ENCODE assay signal across 9 mouse cellular contexts in genomic region chr5:91038547-91038946, GRCm38 (mm10). TPM values are rescaled to one million over a fixed set of nuclear protein-coding genes. Genes with fewer than 3 reads are reported as not detected.
DNase-seq lines count a peak whose midpoint lies in the region; TF ChIP-seq lines count a peak whose summit lies in the region.
"Had no signal": no experiment of that assay in that cellular context is flagged by ENCODE, and none has a peak within 500 bp of the region (broad histone marks: within the 10 kb centered on the region; RNA-seq: fewer than 3 reads in every experiment).

No protein-coding gene starts in this region.

- H3K36me3 ChIP-seq in embryonic facial prominence, embryonic 10.5 days (replicated peaks), result no peaks in the 10 kb centered on the region
- no peaks in the 10 kb centered on the region for H3K36me3 ChIP-seq in thymus, adult 2 months (ENCODE audit: control insufficient read depth, insufficient read depth, low read length)

- WGBS in embryonic facial prominence, embryonic 10.5 days, result 25% methylated on average over 2 of the region's 2 CpGs
- 11% methylated on average over 2 of the region's 2 CpGs for WGBS in thymus, adult 2 months

- peak; percentile 11 for DNase-seq in embryo, embryonic 10.5 days (ENCODE audit: low spot score)
- no peak for DNase-seq in embryo, embryonic 10 days (ENCODE audit: low spot score)
- DNase-seq in CD4-positive, CD25-positive, alpha-beta regulatory T cell, adult 2 months (ENCODE audit: low read depth, low spot score), result peak; percentile 65
- DNase-seq in embryonic facial prominence, embryonic 10.5 days (ENCODE audit: low spot score), result peak; percentile 38
- DNase-seq in kidney, postnatal 14 days, result peak; percentile 55
- peak; percentile 10 for DNase-seq in naive thymus-derived CD4-positive, alpha-beta T cell, adult 2 months (ENCODE audit: low read depth)
- DNase-seq in thymus, adult 2 months, result no peak
- DNase-seq in gastrocnemius, adult 8-10 months (ENCODE audit: low spot score in 2 of 2), result no peak

- TF ChIP-seq CTCF in thymus, adult 2 months (IDR thresholded peaks at IDR 0.05; ENCODE audit: borderline replicate concordance, control insufficient read depth, extremely low read depth, insufficient read depth, low read length, poor library complexity), result no peak

- H3K4me3 ChIP-seq in embryonic facial prominence, embryonic 10.5 days, result no peak overlapping the region
- no peak overlapping the region for H3K4me3 ChIP-seq in thymus, adult 2 months (ENCODE audit: control insufficient read depth, insufficient read depth, low read length)

- TF ChIP-seq POLR2A in thymus, adult 2 months (IDR thresholded peaks at IDR 0.05; ENCODE audit: control insufficient read depth, extremely low read depth, insufficient read depth, low read length, poor library complexity), result no peak

- no peaks in the 10 kb centered on the region for H3K9me3 ChIP-seq in embryonic facial prominence, embryonic 10.5 days

- H3K4me1 ChIP-seq in embryonic facial prominence, embryonic 10.5 days, result peaks cover 2% of the 10 kb centered on the region; the same call in 1 of the 2 replicates
- H3K4me1 ChIP-seq in thymus, adult 2 months (replicated peaks; ENCODE audit: control insufficient read depth, insufficient read depth, low read length), result no peaks in the 10 kb centered on the region

- no peak overlapping the region for H3K27ac ChIP-seq in embryonic facial prominence, embryonic 10.5 days (replicated peaks)
- H3K27ac ChIP-seq in thymus, adult 2 months (ENCODE audit: control insufficient read depth, insufficient read depth, low read length), result no peak overlapping the region

- no peaks in the 10 kb centered on the region for H3K27me3 ChIP-seq in embryonic facial prominence, embryonic 10.5 days (replicated peaks; ENCODE audit: low read depth, poor library complexity, severe bottlenecking)
- no peaks in the 10 kb centered on the region for H3K27me3 ChIP-seq in thymus, adult 2 months (ENCODE audit: control insufficient read depth, insufficient read depth, low read length)

RNA-seq across cellular contexts. Expression of gene Epgn, which starts 11.3 kb away (rescaled TPM):
- 0.30 and 0.45 TPM in 2 replicates for polyA plus RNA-seq in embryonic facial prominence, embryonic 10.5 days (2016; fragmentation: Nextera tagmentation; extraction: Ambion mirVana)
- polyA plus RNA-seq in thymus, adult 2 months (2012; rRNA removed), result 0.08 TPM in 1 of 2 replicates, not detected in the other
- total RNA-seq in gastrocnemius, adult 8-10 months (2022), result under 1 TPM; 0.27 to 0.90 (median 0.50) TPM
- total RNA-seq: layer of hippocampus, adult 8-10 months had no signal

RNA-seq across cellular contexts. Expression of gene Ereg, which starts 35.9 kb away (rescaled TPM):
- polyA plus RNA-seq in embryonic facial prominence, embryonic 10.5 days (2016; fragmentation: Nextera tagmentation; extraction: Ambion mirVana), result not detected in 2 replicates
- 0.01 and 0.03 TPM in 2 replicates for polyA plus RNA-seq in thymus, adult 2 months (2012; rRNA removed)
- not detected for total RNA-seq in gastrocnemius, adult 8-10 months (2022)
- total RNA-seq: layer of hippocampus, adult 8-10 months had no signal

Comparison
In these comparisons a context has a peak if more than half of its experiments do, and no peak if none do; other contexts are left out.
1. DNase-seq: peak in embryo, embryonic 10.5 days (single experiment), CD4-positive, CD25-positive, alpha-beta regulatory T cell, adult 2 months (single experiment), embryonic facial prominence, embryonic 10.5 days (single experiment), kidney, postnatal 14 days (single experiment) and naive thymus-derived CD4-positive, alpha-beta T cell, adult 2 months (single experiment); none in embryo, embryonic 10 days (single experiment), thymus, adult 2 months (single experiment) and gastrocnemius, adult 8-10 months (0 of 2).